Mouse (Mus musculus) ES-Bruce4 (cell line): ENCODE data around the gene Pyy. TPM values are rescaled to one million over a fixed set of nuclear protein-coding genes. Genes with fewer than 3 reads are reported as not detected.
A peak's percentile ranks its signal among the peaks of the same experiment; 100 is the strongest.

Experiments used
- H3K27ac ChIP-seq: 2 replicates; pipeline ENCODE4 v1.5.1; 2012; ENCODE audit warnings: low read length, inconsistent platforms; ENCODE audit not compliant: insufficient read depth
- H3K27me3 ChIP-seq: 2 replicates; pipeline ENCODE4 v1.6.1; 2012; ENCODE audit warnings: mild to moderate bottlenecking, low read length, inconsistent platforms; ENCODE audit not compliant: control insufficient read depth, poor library complexity, insufficient read depth, severe bottlenecking
- H3K36me3 ChIP-seq: 2 replicates; pipeline ENCODE4 v1.6.1; 2012; ENCODE audit warnings: inconsistent platforms, mild to moderate bottlenecking, low read length, moderate library complexity; ENCODE audit not compliant: control insufficient read depth, poor library complexity, insufficient read depth, severe bottlenecking
- H3K4me1 ChIP-seq: one replicate; pipeline ENCODE4 v1.8.1; 2011; ENCODE audit warnings: low read length; ENCODE audit not compliant: control insufficient read depth, insufficient read depth
- H3K4me3 ChIP-seq: 2 replicates; pipeline ENCODE4 v1.5.1; 2011; ENCODE audit warnings: low read depth, mild to moderate bottlenecking, low read length
- H3K9ac ChIP-seq: 2 replicates; pipeline ENCODE4 v1.6.1; 2012; ENCODE audit warnings: low read depth, mild to moderate bottlenecking, inconsistent platforms; ENCODE audit not compliant: poor library complexity, severe bottlenecking
- H3K9me3 ChIP-seq: replicated peaks from 2 replicates; pipeline ENCODE4 v1.6.1; 2012; ENCODE audit warnings: mild to moderate bottlenecking, low read length, inconsistent platforms; ENCODE audit not compliant: control insufficient read depth, poor library complexity, insufficient read depth, severe bottlenecking
- CTCF ChIP-seq: IDR thresholded peaks from one replicate; pipeline ENCODE4 v1.8.1; 2011; ENCODE audit warnings: low read depth, low read length
- EP300 ChIP-seq: IDR thresholded peaks from 2 replicates; pipeline ENCODE4 v1.6.1; 2011; ENCODE audit warnings: low read depth, low read length; ENCODE audit not compliant: insufficient read depth
- POLR2A ChIP-seq: IDR thresholded peaks from one replicate; pipeline ENCODE4 v1.8.1; 2011; ENCODE audit warnings: low read length; ENCODE audit not compliant: insufficient read depth
- polyA plus RNA-seq: library from polyadenylated mRNA; stranded (reverse); fragments of >200 nt; gene quantifications from 2 replicates; pipeline ENCODE4 v1.2.4, GENCODE M21; 2011; ENCODE audit warnings: low read depth; ENCODE audit not compliant: missing spikeins, insufficient read depth, insufficient read length

The Pyy gene
- polyA plus RNA-seq, 1 experiment: not detected

GRCm38 (mm10) chr11:102061236-102061940, 46.2 kb downstream of the Pyy start:
- Histone ChIP-seq H3K9ac (peak overlapping the region; percentile 3; the same call in 1 of the 2 replicates), H3K27me3 (no peaks in the 10 kb centered on the region), H3K27ac (no peak overlapping the region), H3K9me3 (no peaks in the 10 kb centered on the region), H3K4me1 (no peaks in the 10 kb centered on the region), H3K4me3 (peak overlapping the region; percentile 50), H3K36me3 (no peaks in the 10 kb centered on the region)
- TF ChIP-seq EP300 (no peak), POLR2A (no peak), CTCF (peak; percentile 89)

Other genes with a start within 250 kb of the Pyy start
- gene Meox1, start 213.5 kb downstream of the Pyy start, polyA plus RNA-seq: 0.70 TPM in 1 of 2 replicates, not detected in the other
- gene Sost, start 140.8 kb downstream of the Pyy start, polyA plus RNA-seq: not detected in 2 replicates
- gene Cfap97d1, start 123.6 kb downstream of the Pyy start, polyA plus RNA-seq: not detected in 2 replicates
- gene Dusp3, start 120.8 kb downstream of the Pyy start, polyA plus RNA-seq: 11.9 and 13.3 TPM in 2 replicates
- gene Mpp3, start 79.4 kb downstream of the Pyy start, polyA plus RNA-seq: 3.8 and 6.3 TPM in 2 replicates
- not detected in 2 replicates for gene Cd300lg, start 66.3 kb downstream of the Pyy start, polyA plus RNA-seq
- 3.4 and 3.6 TPM in 2 replicates for gene Mpp2, start 19.3 kb downstream of the Pyy start, polyA plus RNA-seq
- not detected in 2 replicates for gene Ppy, start 6.5 kb downstream of the Pyy start, polyA plus RNA-seq
- 0.65 TPM in 1 of 2 replicates, not detected in the other for gene Nags, start 37.7 kb upstream of the Pyy start, polyA plus RNA-seq
- gene Tmem101, start 48.6 kb upstream of the Pyy start, polyA plus RNA-seq: 22.3 and 24.5 TPM in 2 replicates
- 137 and 146 TPM in 2 replicates for gene Lsm12, start 77.5 kb upstream of the Pyy start, polyA plus RNA-seq
- gene G6pc3, start 81.8 kb upstream of the Pyy start, polyA plus RNA-seq: 33.0 and 33.6 TPM in 2 replicates
- 41.2 and 42.4 TPM in 2 replicates for gene Hdac5, start 122.3 kb upstream of the Pyy start, polyA plus RNA-seq
- 32.5 and 34.0 TPM in 2 replicates for gene BC030867, start 141.1 kb upstream of the Pyy start, polyA plus RNA-seq
- 0.70 and 2.3 TPM in 2 replicates for gene Asb16, start 160.9 kb upstream of the Pyy start, polyA plus RNA-seq
- gene Tmub2, start 177.1 kb upstream of the Pyy start, polyA plus RNA-seq: 19.7 and 20.0 TPM in 2 replicates
- 44.3 and 50.3 TPM in 2 replicates for gene Atxn7l3, start 188.8 kb upstream of the Pyy start, polyA plus RNA-seq
- 81.7 and 82.0 TPM in 2 replicates for gene Ubtf, start 211.9 kb upstream of the Pyy start, polyA plus RNA-seq